Mouse (Mus musculus) midbrain, postnatal 0 days (tissue): ENCODE data around the gene Eva1c. TPM values are rescaled to one million over a fixed set of nuclear protein-coding genes. Genes with fewer than 3 reads are reported as not detected.

ENCODE experiments used
- ATAC-seq: fragments of 200-750 bp; cut with Nextera tagmentation; 2 replicates; pipeline ENCODE4 v1.8.0; 2017; ENCODE audit warnings: moderate number of reproducible peaks, mild to moderate bottlenecking, moderate TSS enrichment, moderate library complexity; ENCODE audit not compliant: low FRiP score
- DNase-seq: peaks from one replicate; pipeline ENCODE4 v3.0.0-alpha.2; 2015; ENCODE audit warnings: low spot score
- H3K27ac ChIP-seq: fragments of 300-500 bp; sonication (generic); 2 replicates; pipeline ENCODE4 v1.5.1; 2014; ENCODE audit warnings: low read depth, mild to moderate bottlenecking, low read length, mixed read lengths
- H3K27me3 ChIP-seq: fragments of 300-500 bp; sonication (generic); 2 replicates; pipeline ENCODE4 v1.6.1; 2014; ENCODE audit warnings: low read length, control low read depth, mixed read lengths; ENCODE audit not compliant: insufficient read depth
- H3K36me3 ChIP-seq: fragments of 300-500 bp; sonication (generic); 2 replicates; pipeline ENCODE4 v1.6.1; 2014; ENCODE audit warnings: low read length, control low read depth, mixed read lengths; ENCODE audit not compliant: insufficient read depth
- H3K4me1 ChIP-seq: fragments of 300-500 bp; sonication (generic); 2 replicates; pipeline ENCODE4 v1.6.1; 2014; ENCODE audit warnings: mild to moderate bottlenecking, control low read depth, antibody characterized with exemption, low read length, mixed read lengths; ENCODE audit not compliant: insufficient read depth
- H3K4me2 ChIP-seq: fragments of 300-500 bp; sonication (generic); 2 replicates; pipeline ENCODE4 v1.6.1; 2014; ENCODE audit warnings: low read depth, mild to moderate bottlenecking, low read length, mixed read lengths; ENCODE audit not compliant: poor library complexity, severe bottlenecking
- H3K4me3 ChIP-seq: fragments of 300-500 bp; sonication (generic); 2 replicates; pipeline ENCODE4 v1.5.1; 2014; ENCODE audit warnings: low read depth, mild to moderate bottlenecking, low read length, moderate library complexity
- H3K9ac ChIP-seq: fragments of 300-500 bp; sonication (generic); replicated peaks from 2 replicates; pipeline ENCODE4 v1.6.1; 2014; ENCODE audit warnings: mild to moderate bottlenecking, low read length, moderate library complexity, mixed read lengths; ENCODE audit not compliant: poor library complexity, severe bottlenecking
- H3K9me3 ChIP-seq: fragments of 300-500 bp; sonication (generic); 2 replicates; pipeline ENCODE4 v1.6.1; 2016; ENCODE audit warnings: low read length, control low read depth
- CTCF ChIP-seq: IDR thresholded peaks from 2 replicates; pipeline ENCODE4 v1.5.1; 2016; ENCODE audit warnings: antibody characterized with exemption, mild to moderate bottlenecking
- WGBS: fragments of 180-500 bp; shearing (Covaris S2); extraction: QIAGEN DNeasy Blood & Tissue Kit; methylation state at CpG from one replicate; pipeline ENCODE4 v1.1.7; 2014; 5-methylcytosine and 5-hydroxymethylcytosine counted together
- polyA plus RNA-seq: library from polyadenylated mRNA; unstranded; fragments of >200 nt; fragmentation: Nextera tagmentation; extraction: Ambion mirVana; gene quantifications from 2 replicates; pipeline ENCODE4 v1.2.1, GENCODE M21; 2015
- total RNA-seq: library from RNA; depleted of rRNA; stranded (reverse); fragments of >200 nt; gene quantifications from 2 replicates; pipeline ENCODE4 v1.2.3, GENCODE M21; 2014

Eva1c gene
- total and polyA plus RNA-seq, 2 experiments from 2014 or later = 3.5 to 4.3 TPM

GRCm38 (mm10) chr16:90890683-90891082, 64.2 kb downstream of the Eva1c start:
- no peaks in the 10 kb centered on the region for H3K4me1 ChIP-seq
- H3K4me3 ChIP-seq = no peak overlapping the region
- H3K27me3 ChIP-seq = no peaks in the 10 kb centered on the region
- no peak overlapping the region for H3K4me2 ChIP-seq
- TF ChIP-seq CTCF = no peak
- 89% methylated on average over 9 of the region's 9 CpGs for WGBS
- H3K36me3 ChIP-seq = no peaks in the 10 kb centered on the region
- ATAC-seq (no peak), DNase-seq (no peak)
- H3K9me3 ChIP-seq = no peaks in the 10 kb centered on the region
- H3K9ac ChIP-seq = no peak overlapping the region
- no peak overlapping the region for H3K27ac ChIP-seq

- Histone ChIP-seq H3K4me2 (no peak overlapping the region), H3K9ac (no peak overlapping the region), H3K9me3 (no peaks in the 10 kb centered on the region), H3K27ac (no peak overlapping the region), H3K36me3 (no peaks in the 10 kb centered on the region), H3K27me3 (no peaks in the 10 kb centered on the region), H3K4me3 (no peak overlapping the region), H3K4me1 (no peaks in the 10 kb centered on the region)
- ATAC-seq = no peak
- peak; percentile 21 for DNase-seq
- no peak for TF ChIP-seq CTCF
- WGBS = 65% methylated on average over 14 of the region's 14 CpGs
These were observed 65.1 kb downstream of the Eva1c start for GRCm38 (mm10) chr16:90891601-90892000.

GRCm38 (mm10) chr16:90892081-90892480, 65.6 kb downstream of the Eva1c start:
- no peaks in the 10 kb centered on the region for H3K4me1 ChIP-seq
- no peak for TF ChIP-seq CTCF
- H3K9me3 ChIP-seq = no peaks in the 10 kb centered on the region
- no peak overlapping the region for H3K9ac ChIP-seq
- H3K4me3 ChIP-seq = no peak overlapping the region
- no peak overlapping the region for H3K4me2 ChIP-seq
- no peaks in the 10 kb centered on the region for H3K27me3 ChIP-seq
- no peak for DNase-seq
- H3K27ac ChIP-seq = no peak overlapping the region
- ATAC-seq = no peak
- H3K36me3 ChIP-seq = no peaks in the 10 kb centered on the region
- 73% methylated on average over 8 of the region's 8 CpGs for WGBS

- ATAC-seq (no peak), DNase-seq (no peak)
- WGBS = 89% methylated on average over 7 of the region's 7 CpGs
- no peaks in the 10 kb centered on the region for H3K36me3 ChIP-seq
- H3K9ac ChIP-seq = no peak overlapping the region
- H3K4me3 ChIP-seq = no peak overlapping the region
- no peaks in the 10 kb centered on the region for H3K9me3 ChIP-seq
- no peak overlapping the region for H3K27ac ChIP-seq
- H3K4me2 ChIP-seq = no peak overlapping the region
- no peaks in the 10 kb centered on the region for H3K4me1 ChIP-seq
- no peaks in the 10 kb centered on the region for H3K27me3 ChIP-seq
- no peak for TF ChIP-seq CTCF
These were observed 66.5 kb downstream of the Eva1c start for GRCm38 (mm10) chr16:90893019-90893418.

- H3K4me1 ChIP-seq = no peaks in the 10 kb centered on the region
- ATAC-seq (no peak), DNase-seq (no peak)
- no peak overlapping the region for H3K27ac ChIP-seq
- H3K27me3 ChIP-seq = no peaks in the 10 kb centered on the region
- no peak overlapping the region for H3K9ac ChIP-seq
- H3K9me3 ChIP-seq = no peaks in the 10 kb centered on the region
- no peak for TF ChIP-seq CTCF
- no peak overlapping the region for H3K4me2 ChIP-seq
- no peak overlapping the region for H3K4me3 ChIP-seq
- WGBS = 74% methylated on average over 9 of the region's 9 CpGs
- no peaks in the 10 kb centered on the region for H3K36me3 ChIP-seq
These were observed 67.3 kb downstream of the Eva1c start for GRCm38 (mm10) chr16:90893792-90894191.

- no peak overlapping the region for H3K4me3 ChIP-seq
- DNase-seq (no peak), ATAC-seq (no peak)
- no peak overlapping the region for H3K9ac ChIP-seq
- no peaks in the 10 kb centered on the region for H3K9me3 ChIP-seq
- H3K36me3 ChIP-seq = no peaks in the 10 kb centered on the region
- no peak overlapping the region for H3K4me2 ChIP-seq
- H3K27ac ChIP-seq = no peak overlapping the region
- TF ChIP-seq CTCF = no peak
- 95% methylated on average over 3 of the region's 3 CpGs for WGBS
- H3K4me1 ChIP-seq = no peaks in the 10 kb centered on the region
- no peaks in the 10 kb centered on the region for H3K27me3 ChIP-seq
These were observed 71.1 kb downstream of the Eva1c start for GRCm38 (mm10) chr16:90897651-90898050.
